Mouse (Mus musculus): ENCODE measurements at regions not wholly inside any gene's neighbourhood (a gene's known extent, or its start where the extent isn't known, plus 50 kb on each side); places are given as distances from the start of the nearest gene placed in this dataset.

DNA sequence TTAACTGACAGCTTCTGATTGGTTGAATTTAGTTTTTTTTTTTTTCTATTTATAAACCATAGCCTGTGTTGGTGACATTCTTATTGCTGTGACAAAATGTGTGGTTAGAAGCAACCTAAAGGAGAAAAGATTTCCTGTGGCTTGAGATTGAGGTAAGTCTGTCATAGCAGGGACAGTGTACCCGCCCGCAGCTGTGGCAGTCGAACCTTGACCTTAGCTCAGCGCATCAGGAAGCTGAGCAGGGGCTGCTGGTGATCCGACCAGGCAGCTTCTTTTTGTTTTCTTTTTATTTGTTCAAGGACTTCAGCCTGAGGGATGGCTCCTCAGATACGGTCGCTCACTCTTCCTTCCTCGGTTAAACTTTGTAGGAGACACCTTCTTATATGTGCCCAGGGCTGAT is 102.4 kb upstream of the Arhgap28 start:
- TF ChIP-seq POLR2A (IDR thresholded peaks at IDR 0.05; ENCODE audit: extremely low read depth, insufficient read depth, low read length) (no peak), CTCF (IDR thresholded peaks at IDR 0.05; ENCODE audit: extremely low read depth, insufficient read depth, low read length) (no peak)

Measured in cortical plate, adult 2 months (tissue).